Mouse (Mus musculus) E14TG2a.4 (cell line): Measurements from ENCODE around the gene Sat1.

ENCODE experiments used
- CTCF ChIP-seq: conservative IDR thresholded peaks from 2 replicates; pipeline ENCODE4 v1.5.1; 2014; ENCODE audit warnings: low read length
- NANOG ChIP-seq: IDR thresholded peaks from 2 replicates; pipeline ENCODE4 v1.6.1; 2014; ENCODE audit warnings: borderline replicate concordance, low read length, mixed read lengths
- POU5F1 ChIP-seq: IDR thresholded peaks from 2 replicates; pipeline ENCODE4 v1.6.1; 2014; ENCODE audit warnings: low read length, borderline replicate concordance

- TF ChIP-seq CTCF (no peak), POU5F1 (no peak), NANOG (no peak)
Observed at GRCm38 (mm10) chrX:155163553-155163952, 52.7 kb downstream of the Sat1 start.
